Mouse (Mus musculus) heart, adult 2 months (tissue): ENCODE measurements around the gene Tuba3a.

Experiments used
- CTCF ChIP-seq: fragments of 200-600 bp; IDR thresholded peaks from 2 replicates; pipeline ENCODE4 v1.8.1; 2022; ENCODE audit warnings: antibody characterized with exemption, mild to moderate bottlenecking, moderate library complexity
- EP300 ChIP-seq: fragments of 200-500 bp; IDR thresholded peaks from 2 replicates; pipeline ENCODE4 v1.6.1; 2011; ENCODE audit warnings: low read depth, low read length, control low read depth; ENCODE audit not compliant: insufficient read depth
- POLR2A ChIP-seq: fragments of 200-500 bp; IDR thresholded peaks from 2 replicates; pipeline ENCODE4 v1.6.1; 2011; ENCODE audit warnings: mild to moderate bottlenecking, low read depth, low read length, control low read depth; ENCODE audit not compliant: insufficient read depth

- TF ChIP-seq CTCF (no peak), POLR2A (no peak), EP300 (no peak)
Observed at GRCm38 (mm10) chr6:125285890-125286289, at the start of gene Tuba3a.
